Mouse (Mus musculus) myocyte (in vitro differentiated cells): ENCODE measurements around the gene Arnt. TPM values are rescaled to one million over a fixed set of nuclear protein-coding genes. Genes with fewer than 3 reads are reported as not detected.
"Not testable (repeated sequence)": the region's sequence is repeated elsewhere in the genome, so short reads cannot be mapped to it uniquely, and the experiment has no call there.

Source experiments
- H3K27me3 ChIP-seq: one replicate; pipeline ENCODE4 v1.6.1; 2011; ENCODE audit not compliant: control insufficient read depth, insufficient read depth, insufficient read length
- H3K36me3 ChIP-seq: one replicate; pipeline ENCODE4 v1.6.1; 2011; ENCODE audit not compliant: control insufficient read depth, insufficient read depth
- H3K4me2 ChIP-seq: one replicate; pipeline ENCODE4 v1.6.1; 2011; ENCODE audit warnings: low read depth, control low read depth
- H3K4me3 ChIP-seq: one replicate; pipeline ENCODE4 v1.5.1; 2011; ENCODE audit warnings: mild to moderate bottlenecking, control low read depth, moderate library complexity
- H3K79me2 ChIP-seq: one replicate; pipeline ENCODE4 v1.6.1; 2011; ENCODE audit not compliant: control insufficient read depth, insufficient read depth
- H3ac ChIP-seq: one replicate; pipeline ENCODE4 v1.6.1; 2011; ENCODE audit not compliant: control insufficient read depth, insufficient read length
- CEBPB ChIP-seq: IDR thresholded peaks from 2 replicates; pipeline ENCODE4 v1.6.1; 2011; ENCODE audit warnings: mild to moderate bottlenecking, moderate library complexity; ENCODE audit not compliant: poor library complexity, insufficient read depth, severe bottlenecking
- E2F4 ChIP-seq: IDR thresholded peaks from one replicate; pipeline ENCODE4 v1.6.1; 2011; ENCODE audit warnings: mild to moderate bottlenecking, control low read depth, moderate library complexity; ENCODE audit not compliant: insufficient read depth
- MAX ChIP-seq: IDR thresholded peaks from one replicate; pipeline ENCODE4 v1.6.1; 2011; ENCODE audit warnings: low read depth, mild to moderate bottlenecking, control low read depth
- MYOD1 ChIP-seq, 3 experiments: IDR thresholded peaks; one replicate each; pipeline ENCODE4 v1.6.1; 2011; ENCODE audit warnings: control low read depth in 2 of 3, low read depth in 2 of 3, mild to moderate bottlenecking in 2 of 3, moderate library complexity in 1 of 3; ENCODE audit not compliant: insufficient read length in 2 of 3, control insufficient read depth in 1 of 3
- MYOG ChIP-seq, 3 experiments: IDR thresholded peaks; one replicate each; pipeline ENCODE4 v1.6.1; 2011; ENCODE audit warnings: control low read depth in 2 of 3, low read depth in 2 of 3, mild to moderate bottlenecking in 2 of 3; ENCODE audit not compliant: insufficient read length in 2 of 3, control insufficient read depth in 1 of 3, insufficient read depth in 1 of 3
- POLR2A ChIP-seq: IDR thresholded peaks from one replicate; pipeline ENCODE4 v1.6.1; 2011; ENCODE audit warnings: low read depth, mild to moderate bottlenecking, control low read depth, moderate library complexity; ENCODE audit not compliant: insufficient read length
- POLR2AphosphoS2 ChIP-seq: IDR thresholded peaks from one replicate; pipeline ENCODE4 v1.6.1; 2011; ENCODE audit warnings: low read depth, control low read depth; ENCODE audit not compliant: insufficient read length
- REST ChIP-seq: IDR thresholded peaks from one replicate; pipeline ENCODE4 v1.6.1; 2011; ENCODE audit warnings: mild to moderate bottlenecking, control low read depth, moderate library complexity; ENCODE audit not compliant: insufficient read depth, insufficient read length
- SRF ChIP-seq: IDR thresholded peaks from one replicate; pipeline ENCODE4 v1.6.1; 2011; ENCODE audit warnings: low read depth; ENCODE audit not compliant: control insufficient read depth, insufficient read length
- TCF12 ChIP-seq: IDR thresholded peaks from one replicate; pipeline ENCODE4 v1.6.1; 2011; ENCODE audit warnings: mild to moderate bottlenecking, control low read depth; ENCODE audit not compliant: poor library complexity, insufficient read depth, severe bottlenecking
- TCF3 ChIP-seq: IDR thresholded peaks from one replicate; pipeline ENCODE4 v1.6.1; 2011; ENCODE audit warnings: low read depth, control low read depth; ENCODE audit not compliant: insufficient read length
- USF1 ChIP-seq: IDR thresholded peaks from one replicate; pipeline ENCODE4 v1.6.1; 2011; ENCODE audit warnings: low read depth, mild to moderate bottlenecking, control low read depth, moderate library complexity
- polyA plus RNA-seq: library from polyadenylated mRNA; unstranded; fragments of >200 nt; fragmentation: generic; extraction: Trizol; gene quantifications from one replicate; pipeline ENCODE4 v1.2.1, GENCODE M21; 2012; ENCODE audit warnings: missing spikeins

Arnt gene
- polyA plus RNA-seq, 1 experiment: 20.9 TPM

DNA sequence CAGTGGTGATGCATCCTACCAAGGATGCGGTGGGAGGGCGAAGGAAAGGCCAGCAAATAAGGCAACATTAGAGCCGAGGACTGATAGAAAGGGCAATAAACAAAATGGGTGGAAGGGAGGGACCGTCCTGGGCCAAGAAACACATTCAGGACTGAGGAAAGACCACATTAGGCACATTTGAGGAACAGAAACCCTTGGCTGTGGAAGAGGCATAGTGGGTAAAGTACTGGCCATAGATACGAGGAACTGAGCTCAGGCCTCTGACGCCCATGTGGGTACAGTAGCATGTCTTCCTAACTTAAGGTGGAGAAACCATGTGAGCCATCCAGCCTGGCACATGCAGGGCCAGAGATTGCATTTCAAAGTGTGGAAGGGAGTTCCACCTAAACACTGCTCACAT, 95.6 kb downstream of the Arnt start:
- Histone ChIP-seq H3K4me2 (no peak overlapping the region), H3K27me3 (no peaks in the 10 kb centered on the region), H3ac (no peak overlapping the region), H3K36me3 (no peaks in the 10 kb centered on the region), H3K79me2 (no peaks in the 10 kb centered on the region), H3K4me3 (no peak overlapping the region)
- no peak for TF ChIP-seq POLR2AphosphoS2
- no peak for TF ChIP-seq E2F4
- no peak for TF ChIP-seq SRF
- TF ChIP-seq TCF3: no peak
- TF ChIP-seq MYOD1 (IDR thresholded peaks at IDR 0.05; ENCODE audit: control insufficient read depth in 1 of 3, insufficient read length in 2 of 3, low read depth in 2 of 3): no peak
- no peak for TF ChIP-seq CEBPB
- TF ChIP-seq MYOG (IDR thresholded peaks at IDR 0.05; ENCODE audit: control insufficient read depth in 1 of 3, insufficient read depth in 1 of 3, insufficient read length in 2 of 3, low read depth in 2 of 3): no peak
- TF ChIP-seq MAX: no peak

DNA sequence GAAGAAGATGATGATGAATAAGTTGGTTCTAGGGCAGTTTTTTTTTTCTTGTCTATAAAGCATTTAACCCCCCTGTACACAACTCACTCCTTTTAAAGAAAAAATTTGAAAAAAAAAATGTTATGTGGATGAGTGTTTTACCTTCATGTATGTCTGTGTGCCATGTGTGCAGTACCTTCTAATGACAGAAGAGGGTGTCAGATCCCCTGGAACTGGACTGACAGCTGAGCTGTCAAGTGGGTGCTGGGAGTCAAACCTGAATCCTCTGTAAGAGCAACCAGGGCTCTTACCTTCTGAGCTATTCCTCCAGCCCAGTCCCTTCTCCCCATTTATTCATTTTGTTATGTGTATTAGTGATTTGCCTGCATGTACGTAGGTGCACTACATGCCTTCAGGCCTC, 96.8 kb downstream of the Arnt start:
- H3K4me2 ChIP-seq: no peak overlapping the region
- TF ChIP-seq MYOD1 (IDR thresholded peaks at IDR 0.05; ENCODE audit: control insufficient read depth in 1 of 3, insufficient read length in 2 of 3, low read depth in 2 of 3): no peak
- TF ChIP-seq MYOG (IDR thresholded peaks at IDR 0.05; ENCODE audit: control insufficient read depth in 1 of 3, insufficient read depth in 1 of 3, insufficient read length in 2 of 3, low read depth in 2 of 3): no peak
- no peak for TF ChIP-seq MAX
- no peak for TF ChIP-seq USF1
- H3K36me3 ChIP-seq: no peaks in the 10 kb centered on the region
- no peak overlapping the region for H3ac ChIP-seq
- H3K27me3 ChIP-seq: no peaks in the 10 kb centered on the region
- no peaks in the 10 kb centered on the region for H3K79me2 ChIP-seq
- H3K4me3 ChIP-seq: no peak overlapping the region

DNA sequence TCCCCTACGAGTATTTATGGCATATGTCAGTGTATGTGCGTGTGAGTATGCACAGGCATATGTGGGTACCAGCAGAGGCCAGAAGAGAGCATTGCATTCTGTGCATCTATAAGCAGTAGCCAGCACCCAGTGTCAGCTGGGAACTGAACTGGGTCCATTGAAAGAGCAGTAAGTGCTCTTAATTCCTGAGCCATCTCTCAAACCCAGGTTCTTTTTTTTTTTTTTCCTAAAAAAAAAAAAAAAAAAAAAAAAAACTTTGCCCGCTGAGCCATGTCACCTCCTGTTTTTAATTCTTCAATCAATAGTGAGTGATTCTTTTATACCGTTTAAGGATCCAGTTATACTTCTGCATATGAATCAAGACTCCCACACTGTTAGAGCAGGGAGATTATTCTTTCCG, 99.2 kb downstream of the Arnt start:
- TF ChIP-seq MYOG (IDR thresholded peaks at IDR 0.05; ENCODE audit: control insufficient read depth in 1 of 3, insufficient read depth in 1 of 3, insufficient read length in 2 of 3, low read depth in 2 of 3): no peak

DNA sequence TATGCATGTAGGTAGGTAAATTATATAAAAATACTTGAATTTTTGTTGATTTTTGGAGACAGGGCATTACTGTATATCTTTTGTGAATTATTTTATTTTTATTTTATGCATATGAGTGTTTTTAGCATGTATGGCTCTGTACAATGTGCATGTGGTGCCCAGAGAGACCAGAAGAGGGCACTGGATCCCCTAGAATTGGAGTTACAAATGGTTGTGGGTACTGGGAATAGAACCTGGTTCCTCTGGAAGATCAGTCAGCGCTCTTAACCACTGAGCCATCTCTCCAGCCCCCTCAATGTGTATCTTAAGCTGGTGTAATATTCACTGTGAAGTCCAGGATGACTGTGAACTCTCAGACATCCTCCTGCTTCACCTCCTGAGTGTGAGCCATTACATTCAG, 100.7 kb downstream of the Arnt start:
- H3ac ChIP-seq: no peak overlapping the region
- TF ChIP-seq SRF (no peak), POLR2AphosphoS2 (no peak), USF1 (no peak), CEBPB (no peak), MYOG (IDR thresholded peaks at IDR 0.05; ENCODE audit: control insufficient read depth in 1 of 3, insufficient read depth in 1 of 3, insufficient read length in 2 of 3, low read depth in 2 of 3) (no peak), REST (no peak), MAX (no peak), TCF12 (no peak), POLR2A (no peak), MYOD1 (IDR thresholded peaks at IDR 0.05; ENCODE audit: control insufficient read depth in 1 of 3, insufficient read length in 2 of 3, low read depth in 2 of 3) (no peak), E2F4 (no peak), TCF3 (no peak)
- no peak overlapping the region for H3K4me2 ChIP-seq
- no peaks in the 10 kb centered on the region for H3K36me3 ChIP-seq
- no peak overlapping the region for H3K4me3 ChIP-seq
- no peaks in the 10 kb centered on the region for H3K27me3 ChIP-seq
- H3K79me2 ChIP-seq: no peaks in the 10 kb centered on the region

More for the DNA sequence above, 99.2 kb downstream of the Arnt start:
- Histone ChIP-seq H3ac (no peak overlapping the region), H3K4me2 (no peak overlapping the region), H3K4me3 (no peak overlapping the region), H3K79me2 (no peaks in the 10 kb centered on the region), H3K27me3 (no peaks in the 10 kb centered on the region), H3K36me3 (no peaks in the 10 kb centered on the region)

DNA sequence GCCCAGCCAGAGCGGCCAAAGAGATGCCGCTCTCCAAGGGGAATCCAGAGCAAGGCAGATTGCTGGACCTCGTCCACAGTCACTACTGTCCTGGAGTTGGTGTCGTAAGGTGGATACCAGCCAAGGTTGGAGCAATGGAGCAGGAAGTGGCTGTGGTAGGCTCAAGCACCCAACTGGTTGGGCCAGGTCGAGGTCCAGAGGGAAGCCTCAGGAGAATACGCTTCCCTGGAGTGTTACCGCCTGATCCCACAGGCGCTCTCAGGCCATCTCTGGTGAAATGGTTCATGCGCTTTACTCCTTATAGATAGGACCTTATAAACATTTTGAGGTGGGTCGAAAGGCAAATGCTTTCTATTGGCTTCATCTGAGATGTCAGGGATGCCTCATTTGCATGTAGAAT, 104.7 kb downstream of the Arnt start:
- Histone ChIP-seq H3K27me3 (no peaks in the 10 kb centered on the region), H3K4me3 (no peak overlapping the region), H3K79me2 (no peaks in the 10 kb centered on the region), H3K4me2 (no peak overlapping the region), H3ac (no peak overlapping the region), H3K36me3 (no peaks in the 10 kb centered on the region)
- TF ChIP-seq MYOG (IDR thresholded peaks at IDR 0.05; ENCODE audit: control insufficient read depth in 1 of 3, insufficient read depth in 1 of 3, insufficient read length in 2 of 3, low read depth in 2 of 3): no peak
- no peak for TF ChIP-seq SRF
- no peak for TF ChIP-seq CEBPB
- TF ChIP-seq TCF12: no peak
- TF ChIP-seq REST: no peak
- no peak for TF ChIP-seq E2F4
- TF ChIP-seq USF1: no peak
- TF ChIP-seq MAX: no peak

DNA sequence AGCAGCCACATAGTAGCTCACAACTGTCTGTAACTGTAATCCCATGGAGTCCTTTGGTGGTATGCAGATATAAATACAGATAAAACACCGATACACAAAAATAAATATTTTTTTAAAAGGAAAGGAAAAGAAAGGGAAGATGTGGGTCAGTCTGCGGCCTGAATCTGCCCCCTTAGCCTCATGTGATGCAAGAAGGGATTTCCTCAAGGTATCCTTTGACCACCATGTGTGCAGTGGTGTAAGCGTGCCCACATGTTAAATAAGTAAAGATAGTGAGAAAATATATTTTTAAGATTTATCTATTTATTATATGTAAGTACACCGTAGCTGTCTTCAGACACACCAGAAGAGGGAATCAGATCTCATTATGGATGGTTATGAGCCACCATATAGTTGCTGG, 105.6 kb downstream of the Arnt start:
- TF ChIP-seq SRF (no peak), E2F4 (no peak), USF1 (no peak), POLR2A (no peak), MYOG (IDR thresholded peaks at IDR 0.05; ENCODE audit: control insufficient read depth in 1 of 3, insufficient read depth in 1 of 3, insufficient read length in 2 of 3, low read depth in 2 of 3) (no peak), TCF3 (no peak)
- no peak overlapping the region for H3K4me3 ChIP-seq

DNA sequence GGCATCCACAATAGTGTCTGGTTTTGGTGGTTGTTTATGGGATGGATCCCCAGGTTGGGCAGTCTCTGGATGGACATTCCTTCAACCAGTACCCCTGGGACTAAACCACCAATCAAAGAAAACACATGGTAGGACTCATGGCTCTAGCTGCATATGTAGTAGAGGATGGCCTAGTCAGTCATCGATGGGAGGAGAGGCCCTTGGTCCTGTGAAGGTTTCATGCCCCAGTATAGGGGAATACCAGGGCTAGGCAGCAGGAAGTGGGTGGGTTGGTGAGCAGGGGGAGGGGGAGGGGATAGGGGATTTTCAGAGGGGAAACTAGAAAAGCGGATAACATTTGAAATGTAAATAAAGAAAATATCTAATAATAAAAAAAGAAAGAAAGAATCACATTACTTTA, 107.0 kb downstream of the Arnt start:
- not testable (repeated sequence) for H3K4me3 ChIP-seq, H3K27me3 ChIP-seq, H3ac ChIP-seq, H3K36me3 ChIP-seq, H3K4me2 ChIP-seq, H3K79me2 ChIP-seq

More for the DNA sequence above, 105.6 kb downstream of the Arnt start:
- Histone ChIP-seq H3ac (no peak overlapping the region), H3K4me2 (no peak overlapping the region), H3K36me3 (no peaks in the 10 kb centered on the region), H3K27me3 (no peaks in the 10 kb centered on the region), H3K79me2 (no peaks in the 10 kb centered on the region)
